Mouse (Mus musculus) kidney, embryonic 16.5 days (tissue): Measurements from ENCODE around the gene Mrpl21. TPM values are rescaled to one million over a fixed set of nuclear protein-coding genes. Genes with fewer than 3 reads are reported as not detected.
A peak's percentile ranks its signal among the peaks of the same experiment; 100 is the strongest.

Source experiments
- ATAC-seq: fragments of 200-750 bp; cut with Nextera tagmentation; 2 replicates; pipeline ENCODE4 v1.8.0; 2017; ENCODE audit warnings: moderate TSS enrichment; ENCODE audit not compliant: low FRiP score, low TSS enrichment
- H3K27ac ChIP-seq: fragments of 300-500 bp; sonication (generic); 2 replicates; pipeline ENCODE4 v1.5.1; 2014; ENCODE audit warnings: low read length
- H3K27me3 ChIP-seq: fragments of 300-500 bp; sonication (generic); 2 replicates; pipeline ENCODE4 v1.6.1; 2014; ENCODE audit warnings: low read length, control low read depth, mixed read lengths; ENCODE audit not compliant: insufficient read depth
- H3K36me3 ChIP-seq: fragments of 300-500 bp; sonication (generic); 2 replicates; pipeline ENCODE4 v1.6.1; 2014; ENCODE audit warnings: low read length, control low read depth, mixed read lengths; ENCODE audit not compliant: insufficient read depth
- H3K4me1 ChIP-seq: fragments of 300-500 bp; sonication (generic); 2 replicates; pipeline ENCODE4 v1.6.1; 2014; ENCODE audit warnings: low read length, control low read depth, mixed read lengths; ENCODE audit not compliant: insufficient read depth
- H3K4me2 ChIP-seq: fragments of 300-500 bp; sonication (generic); replicated peaks from 2 replicates; pipeline ENCODE4 v1.6.1; 2014; ENCODE audit warnings: low read depth, low read length
- H3K4me3 ChIP-seq: fragments of 300-500 bp; sonication (generic); 2 replicates; pipeline ENCODE4 v1.5.1; 2014; ENCODE audit warnings: mild to moderate bottlenecking, low read length
- H3K9ac ChIP-seq: fragments of 300-500 bp; sonication (generic); replicated peaks from 2 replicates; pipeline ENCODE4 v1.6.1; 2014; ENCODE audit warnings: low read length
- H3K9me3 ChIP-seq: fragments of 300-500 bp; sonication (generic); 2 replicates; pipeline ENCODE4 v1.6.1; 2016; ENCODE audit warnings: low read length, control low read depth
- WGBS: fragments of 180-500 bp; shearing (Covaris S2); extraction: QIAGEN DNeasy Blood & Tissue Kit; methylation state at CpG from one replicate; pipeline ENCODE4 v1.1.7; 2014; 5-methylcytosine and 5-hydroxymethylcytosine counted together
- microRNA-seq: library from miRNA; unstranded; fragments of <30 nt; microRNA quantifications from one replicate; pipeline ENCODE4, GENCODE M21; 2016
- polyA plus RNA-seq: library from polyadenylated mRNA; unstranded; fragments of >200 nt; fragmentation: Nextera tagmentation; extraction: Ambion mirVana; gene quantifications from 2 replicates; pipeline ENCODE4 v1.2.1, GENCODE M21; 2015

Mrpl21 gene
- polyA plus RNA-seq, 1 experiment from 2014 or later, result 117 TPM

GRCm38 (mm10) chr19:3333694-3334515 is 51.2 kb downstream of the Mrpl21 start:
- no peak overlapping the region for H3K9ac ChIP-seq
- WGBS, result 43% methylated on average over 17 of the region's 17 CpGs
- H3K4me2 ChIP-seq, result 0 out of 2 replicates have a peak overlapping the region, but pooled peaks have one; percentile 3
- no peaks in the 10 kb centered on the region for H3K9me3 ChIP-seq
- peak overlapping the region; percentile 88 for H3K27ac ChIP-seq
- no peaks in the 10 kb centered on the region for H3K36me3 ChIP-seq
- H3K27me3 ChIP-seq, result no peaks in the 10 kb centered on the region
- no peak overlapping the region for H3K4me3 ChIP-seq
- peaks cover 30% of the 10 kb centered on the region for H3K4me1 ChIP-seq
- peak; percentile 64 for ATAC-seq

DNA sequence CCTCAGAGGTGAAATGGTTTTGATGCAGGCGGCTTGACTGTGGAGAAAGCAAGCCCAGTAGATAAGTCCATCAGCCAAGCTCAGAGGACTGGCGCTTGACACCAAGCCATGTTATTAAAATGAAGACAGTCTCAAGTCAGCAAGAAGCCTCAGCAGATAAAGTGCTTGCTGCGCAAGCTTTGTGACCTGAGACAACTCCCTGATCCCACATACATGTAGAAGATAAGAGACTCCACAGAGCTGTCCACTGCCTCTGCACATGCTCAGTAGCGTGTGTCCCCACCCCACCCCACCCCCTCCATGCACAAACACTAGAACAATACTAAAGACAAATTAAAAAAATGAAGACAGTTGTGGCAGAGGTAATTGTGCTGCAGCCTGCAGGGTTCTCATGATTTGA is 51.8 kb downstream of the Mrpl21 start:
- no peak for ATAC-seq
- Histone ChIP-seq H3K9ac (no peak overlapping the region), H3K4me1 (peaks cover 30% of the 10 kb centered on the region), H3K4me2 (no peak overlapping the region), H3K36me3 (no peaks in the 10 kb centered on the region), H3K27me3 (no peaks in the 10 kb centered on the region), H3K9me3 (no peaks in the 10 kb centered on the region), H3K4me3 (no peak overlapping the region), H3K27ac (peak overlapping the region; percentile 88)
- 66% methylated on average over 4 of the region's 4 CpGs for WGBS

DNA sequence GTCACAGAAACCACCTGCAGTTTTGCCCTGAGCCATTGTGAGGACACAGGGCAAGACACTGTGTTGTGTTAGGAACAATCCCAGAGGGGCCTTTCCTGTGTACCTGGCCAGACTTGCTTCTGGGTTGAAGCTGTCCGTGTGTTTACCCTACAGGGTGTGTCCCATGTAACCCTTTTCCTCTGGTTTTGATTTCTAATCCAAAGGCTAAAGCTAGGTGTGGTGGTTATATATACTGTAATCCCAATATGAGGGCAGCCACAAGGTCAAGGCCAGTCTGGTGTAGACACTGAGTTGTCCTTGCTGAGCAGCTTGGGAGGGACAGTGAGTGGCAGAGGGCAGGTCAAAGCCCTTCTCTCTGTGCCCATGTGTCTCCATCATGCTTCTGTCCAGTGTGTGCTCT is 53.2 kb downstream of the Mrpl21 start:
- no peak for ATAC-seq
- H3K27ac ChIP-seq, result no peak overlapping the region
- WGBS, result 80% methylated on average over 1 of the region's 1 CpGs
- peaks cover 33% of the 10 kb centered on the region for H3K4me1 ChIP-seq
- no peaks in the 10 kb centered on the region for H3K9me3 ChIP-seq
- no peaks in the 10 kb centered on the region for H3K27me3 ChIP-seq
- H3K4me3 ChIP-seq, result no peak overlapping the region
- no peaks in the 10 kb centered on the region for H3K36me3 ChIP-seq
- no peak overlapping the region for H3K9ac ChIP-seq
- H3K4me2 ChIP-seq, result no peak overlapping the region

GRCm38 (mm10) chr19:3336485-3337255 is 54.0 kb downstream of the Mrpl21 start:
- Histone ChIP-seq H3K9me3 (no peaks in the 10 kb centered on the region), H3K4me3 (no peak overlapping the region), H3K27ac (no peak overlapping the region), H3K4me2 (no peak overlapping the region), H3K9ac (0 out of 2 replicates have a peak overlapping the region, but pooled peaks have one; percentile 7), H3K36me3 (no peaks in the 10 kb centered on the region), H3K4me1 (peaks cover 31% of the 10 kb centered on the region), H3K27me3 (no peaks in the 10 kb centered on the region)
- 57% methylated on average over 8 of the region's 8 CpGs for WGBS
- ATAC-seq, result no peak

DNA sequence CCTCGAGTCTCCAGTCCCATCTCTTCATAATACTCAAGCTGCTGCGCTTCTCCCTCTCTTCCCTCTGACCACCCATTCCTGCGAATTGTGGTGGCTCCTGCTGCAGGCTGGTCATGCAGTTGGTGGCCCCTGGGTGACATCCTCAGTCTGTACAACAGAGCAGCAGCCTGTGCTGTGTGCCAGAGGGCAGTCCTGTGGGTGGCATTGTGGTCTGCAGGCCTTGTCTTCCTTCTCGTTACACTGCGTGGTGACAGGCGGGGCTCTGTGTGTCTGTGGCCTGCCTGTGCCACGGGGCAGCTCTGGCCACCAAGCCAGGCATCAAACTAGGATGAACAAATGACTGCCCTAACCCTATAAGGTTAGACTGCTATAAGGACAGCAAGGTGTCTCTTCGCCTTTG is 56.5 kb downstream of the Mrpl21 start:
- Histone ChIP-seq H3K9ac (no peak overlapping the region), H3K9me3 (no peaks in the 10 kb centered on the region), H3K27me3 (no peaks in the 10 kb centered on the region), H3K4me3 (no peak overlapping the region), H3K4me2 (no peak overlapping the region), H3K27ac (no peak overlapping the region), H3K36me3 (no peaks in the 10 kb centered on the region), H3K4me1 (peaks cover 19% of the 10 kb centered on the region)
- WGBS, result 90% methylated on average over 8 of the region's 8 CpGs
- ATAC-seq, result no peak

- no peaks in the 10 kb centered on the region for H3K36me3 ChIP-seq
- H3K4me1 ChIP-seq, result peaks cover 19% of the 10 kb centered on the region
- H3K4me2 ChIP-seq, result no peak overlapping the region
- no peak overlapping the region for H3K4me3 ChIP-seq
- H3K27me3 ChIP-seq, result no peaks in the 10 kb centered on the region
- H3K9ac ChIP-seq, result no peak overlapping the region
- H3K9me3 ChIP-seq, result no peaks in the 10 kb centered on the region
- H3K27ac ChIP-seq, result no peak overlapping the region
- no peak for ATAC-seq
- WGBS, result 76% methylated on average over 3 of the region's 3 CpGs
Observed at GRCm38 (mm10) chr19:3341021-3341420, 58.3 kb downstream of the Mrpl21 start.

Small RNA genes lying within 50 kb of the gene (microRNA-seq; reads per million reads assigned to microRNA genes)
- not detected for gene Mir6984

Other genes with a start within 250 kb of the Mrpl21 start
- 11.2 and 11.6 TPM in 2 replicates for gene Ighmbp2, start 116 bp downstream of the Mrpl21 start, polyA plus RNA-seq
- gene Cpt1a, start 39.4 kb downstream of the Mrpl21 start, polyA plus RNA-seq, result 44.5 and 46.4 TPM in 2 replicates
- 0.27 and 0.36 TPM in 2 replicates for gene Tesmin, start 106.0 kb downstream of the Mrpl21 start, polyA plus RNA-seq
- gene Gal, start 131.6 kb downstream of the Mrpl21 start, polyA plus RNA-seq, result 0.46 and 0.62 TPM in 2 replicates